Mouse (Mus musculus) skeletal muscle tissue, postnatal 0 days (tissue): ENCODE measurements around the gene Gstp3. TPM values are rescaled to one million over a fixed set of nuclear protein-coding genes. Genes with fewer than 3 reads are reported as not detected.

Experiments used
- polyA plus RNA-seq: library from polyadenylated mRNA; unstranded; fragments of >200 nt; fragmentation: Nextera tagmentation; extraction: Ambion mirVana; gene quantifications from 2 replicates; pipeline ENCODE4 v1.2.1, GENCODE M21; 2015

The Gstp3 gene
- 0.21 TPM in 1 of 2 replicates, not detected in the other for polyA plus RNA-seq

GRCm38 (mm10) chr19:4059069-4059740, at the start of gene Gstp3:
TSS of gene Gstp3 (minus strand) at chr19:4059569.

GRCm38 (mm10) chr19:4099837-4100717, 40.7 kb upstream of the Gstp3 start, which contains the start of gene Pitpnm1:
TSS of gene Pitpnm1 (plus strand) at chr19:4099998.

DNA sequence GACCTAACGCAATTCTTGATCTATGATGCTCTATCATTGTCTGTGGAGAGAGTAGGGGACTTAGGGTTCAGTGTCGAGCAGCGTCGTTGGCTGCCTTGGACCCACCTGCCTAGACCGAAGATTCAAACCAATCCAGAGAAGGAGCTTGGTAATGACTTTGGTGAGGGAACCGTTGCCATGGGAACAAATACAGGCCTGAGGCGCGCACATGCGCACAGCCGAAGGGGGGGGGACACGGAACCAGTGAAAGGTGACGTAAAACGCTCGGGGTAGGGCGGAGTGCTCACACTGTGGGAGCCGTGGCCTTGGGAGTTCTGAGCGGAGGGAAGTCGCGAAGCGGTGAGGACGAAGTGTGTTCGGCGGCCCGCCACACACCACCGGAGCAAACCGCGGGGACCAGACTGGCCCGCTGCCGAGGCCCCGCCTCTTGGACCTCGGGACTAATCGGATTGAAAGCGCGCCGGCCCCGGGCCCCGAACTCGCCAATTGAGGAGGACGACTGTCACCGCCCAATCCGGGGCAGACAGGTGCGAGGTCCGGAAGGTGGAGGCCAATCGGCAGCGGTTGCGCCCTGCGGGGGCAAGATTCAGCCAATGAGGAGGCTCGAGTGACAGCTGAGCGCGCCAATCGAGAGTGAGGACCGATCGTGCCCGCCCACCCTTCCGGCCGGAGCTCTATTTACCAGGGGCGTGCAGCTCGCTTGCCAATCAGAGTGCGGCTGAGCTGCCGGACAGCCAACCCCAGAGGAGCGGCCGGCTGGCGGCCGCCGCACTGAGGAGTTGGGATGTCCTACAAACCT, 37.5 kb upstream of the Gstp3 start, which contains the start of gene Cdk2ap2:
Gene Cdk2ap2 (plus strand): TSS at position 541 of the 799 bp plus-strand sequence.

DNA sequence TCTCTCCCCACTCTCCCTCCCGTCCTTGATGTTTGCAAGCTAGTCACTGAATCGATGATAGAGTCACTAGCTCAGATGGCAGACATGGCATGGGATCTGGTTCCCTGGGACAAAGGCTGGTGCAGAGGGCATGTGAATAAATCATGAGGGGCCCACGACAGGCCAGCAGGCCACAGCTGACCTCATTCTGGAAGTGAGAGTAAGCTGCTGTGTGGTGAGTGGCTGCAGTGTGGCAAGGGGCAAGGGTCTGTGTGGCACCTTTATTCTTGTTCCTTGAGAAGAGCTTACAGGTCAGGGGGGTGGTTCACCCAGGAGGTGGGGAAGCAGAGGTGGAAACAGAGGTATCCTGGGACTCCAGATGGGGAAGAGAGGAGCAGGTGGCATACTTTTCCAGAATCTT, 22.0 kb upstream of the Gstp3 start, which contains the start of gene Cabp2:
Gene Cabp2 (plus strand): TSS at position 185 of the 400 bp plus-strand sequence.

DNA sequence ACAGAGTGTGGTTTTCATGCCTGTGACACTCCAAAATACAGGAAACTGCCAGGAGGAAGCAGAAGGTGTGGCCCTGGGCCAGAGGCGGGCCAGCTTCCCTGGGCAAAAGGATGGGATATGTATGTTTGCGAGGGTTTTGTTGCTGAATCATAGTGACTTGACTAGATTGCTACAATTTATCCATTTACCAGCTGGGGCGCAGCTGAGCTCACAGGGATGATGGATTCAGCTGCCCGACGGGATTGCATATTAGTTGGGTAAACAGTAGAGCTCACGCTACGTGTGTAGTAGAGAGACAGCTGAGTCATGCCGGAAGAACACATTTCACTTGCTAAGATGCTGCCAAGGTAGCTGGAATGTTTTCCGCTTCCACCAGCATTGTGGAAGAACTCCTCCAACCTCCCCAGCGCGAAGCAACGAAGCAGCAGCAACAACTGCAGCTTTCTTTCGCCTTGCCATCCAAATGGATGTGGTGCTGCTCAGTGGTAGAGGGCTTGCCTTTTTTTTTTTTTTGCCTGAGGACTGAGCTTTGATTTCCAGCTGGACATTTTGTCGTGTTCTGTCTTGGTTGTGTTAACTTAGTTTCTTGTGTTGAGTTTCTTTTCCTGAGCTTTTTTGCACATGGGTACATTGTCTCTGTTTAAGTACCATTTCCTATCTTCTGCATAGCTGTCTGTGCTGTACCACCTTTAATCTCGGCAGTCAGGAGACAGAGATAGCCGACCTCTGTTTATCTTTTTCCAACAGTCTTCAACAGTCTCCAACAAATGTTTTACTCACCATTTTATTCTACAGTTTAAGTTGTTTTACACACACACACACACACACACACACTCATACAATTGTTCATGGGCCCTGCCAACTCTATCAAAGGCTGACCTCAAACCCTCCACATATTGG, 13.2 kb downstream of the Gstp3 start, which contains the start of gene Gstp2:
Gene Gstp2 (minus strand): TSS at position 58 of the 900 bp plus-strand sequence.

GRCm38 (mm10) chr19:4037788-4038232, 21.6 kb downstream of the Gstp3 start, which contains the start of gene Gstp1:
TSS of gene Gstp1 (minus strand) at chr19:4037985.

DNA sequence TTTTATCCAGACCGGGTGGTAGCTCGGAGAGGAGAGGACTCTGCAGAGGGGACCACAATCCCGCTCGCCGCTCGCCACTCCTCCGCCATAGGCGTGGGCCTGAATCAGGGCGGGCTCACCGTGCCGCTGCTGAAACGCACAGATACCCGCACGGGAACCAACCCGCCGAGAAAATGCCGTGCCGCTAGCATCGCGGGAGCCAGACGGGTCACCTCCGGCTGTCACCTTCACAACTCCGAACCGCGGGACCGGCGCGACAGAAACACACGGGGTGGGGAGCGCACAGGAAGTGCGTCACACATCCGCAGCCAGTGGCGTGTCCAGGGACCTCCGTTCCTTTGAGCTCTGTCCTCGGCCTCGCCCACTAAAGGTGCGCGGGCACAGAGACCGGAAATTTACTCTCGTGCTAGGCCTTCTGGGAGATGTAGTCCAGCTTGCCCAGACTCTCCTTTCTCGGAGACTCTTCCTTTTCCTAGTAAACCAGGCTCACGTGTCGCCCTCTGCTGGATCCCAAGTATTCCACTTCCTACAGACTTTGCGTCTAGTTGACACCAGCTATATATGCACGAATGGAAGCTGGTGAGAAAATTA, 46.8 kb downstream of the Gstp3 start, which contains the start of gene Ndufv1:
Gene Ndufv1 (minus strand): TSS at position 375 of the 591 bp plus-strand sequence.

Other genes with a start within 250 kb of the Gstp3 start
- gene Chka, start 207.8 kb downstream of the Gstp3 start, polyA plus RNA-seq, result 7.9 and 9.6 TPM in 2 replicates
- 16.4 and 18.2 TPM in 2 replicates for gene Tcirg1, start 152.4 kb downstream of the Gstp3 start, polyA plus RNA-seq
- 372 and 439 TPM in 2 replicates for gene Ndufs8, start 146.8 kb downstream of the Gstp3 start, polyA plus RNA-seq
- 7.5 and 8.1 TPM in 2 replicates for gene Aldh3b1, start 129.8 kb downstream of the Gstp3 start, polyA plus RNA-seq
- gene Unc93b1, start 124.4 kb downstream of the Gstp3 start, polyA plus RNA-seq, result 20.6 and 25.5 TPM in 2 replicates
- gene Aldh3b3, start 100.9 kb downstream of the Gstp3 start, polyA plus RNA-seq, result 0.35 TPM in 1 of 2 replicates, not detected in the other
- 1.0 and 9.9 TPM in 2 replicates for gene Aldh3b2, start 87.2 kb downstream of the Gstp3 start, polyA plus RNA-seq
- 10.8 and 13.3 TPM in 2 replicates for gene Acy3, start 73.0 kb downstream of the Gstp3 start, polyA plus RNA-seq
- gene Tbx10, start 66.8 kb downstream of the Gstp3 start, polyA plus RNA-seq, result not detected in 2 replicates
- 39.5 and 49.5 TPM in 2 replicates for gene Nudt8, start 59.0 kb downstream of the Gstp3 start, polyA plus RNA-seq
- gene Gm49405, start 58.9 kb downstream of the Gstp3 start, polyA plus RNA-seq, result 0.94 and 1.1 TPM in 2 replicates
- 1.6 and 2.5 TPM in 2 replicates for gene Doc2g, start 56.3 kb downstream of the Gstp3 start, polyA plus RNA-seq
- 413 and 450 TPM in 2 replicates for gene Ndufv1, start 46.8 kb downstream of the Gstp3 start, polyA plus RNA-seq
- 271 and 284 TPM in 2 replicates for gene Gstp1, start 21.6 kb downstream of the Gstp3 start, polyA plus RNA-seq
- gene Gstp2, start 13.5 kb downstream of the Gstp3 start, polyA plus RNA-seq, result 11.0 and 11.1 TPM in 2 replicates
- 1.3 and 1.5 TPM in 2 replicates for gene Cabp2, start 22.0 kb upstream of the Gstp3 start, polyA plus RNA-seq
- 38.7 and 45.9 TPM in 2 replicates for gene Cdk2ap2, start 37.6 kb upstream of the Gstp3 start, polyA plus RNA-seq
- gene Pitpnm1, start 40.4 kb upstream of the Gstp3 start, polyA plus RNA-seq, result 3.8 and 5.2 TPM in 2 replicates
- gene Aip, start 66.3 kb upstream of the Gstp3 start, polyA plus RNA-seq, result 56.7 and 57.8 TPM in 2 replicates
- gene Gpr152, start 80.2 kb upstream of the Gstp3 start, polyA plus RNA-seq, result not detected in 2 replicates
- 0.14 and 1.5 TPM in 2 replicates for gene Cabp4, start 84.5 kb upstream of the Gstp3 start, polyA plus RNA-seq
- gene Coro1b, start 89.0 kb upstream of the Gstp3 start, polyA plus RNA-seq, result 67.6 and 99.9 TPM in 2 replicates
- gene Ptprcap, start 94.0 kb upstream of the Gstp3 start, polyA plus RNA-seq, result 2.1 and 2.3 TPM in 2 replicates
- gene Rps6kb2, start 103.8 kb upstream of the Gstp3 start, polyA plus RNA-seq, result 42.6 and 42.9 TPM in 2 replicates
- 16.9 and 20.7 TPM in 2 replicates for gene Carns1, start 115.9 kb upstream of the Gstp3 start, polyA plus RNA-seq
- 5.1 and 6.7 TPM in 2 replicates for gene Tbc1d10c, start 131.7 kb upstream of the Gstp3 start, polyA plus RNA-seq
- gene Ppp1ca, start 132.5 kb upstream of the Gstp3 start, polyA plus RNA-seq, result 660 and 721 TPM in 2 replicates
- gene Rad9a, start 142.1 kb upstream of the Gstp3 start, polyA plus RNA-seq, result 10.2 and 10.8 TPM in 2 replicates
- gene Clcf1, start 154.7 kb upstream of the Gstp3 start, polyA plus RNA-seq, result 0.51 and 0.85 TPM in 2 replicates
- gene AC109138.7, start 154.8 kb upstream of the Gstp3 start, polyA plus RNA-seq, result not detected in 2 replicates
- gene Pold4, start 172.3 kb upstream of the Gstp3 start, polyA plus RNA-seq, result 35.0 and 37.0 TPM in 2 replicates
- gene Ssh3, start 209.6 kb upstream of the Gstp3 start, polyA plus RNA-seq, result 1.6 and 3.1 TPM in 2 replicates
- 0.84 and 0.95 TPM in 2 replicates for gene Ankrd13d, start 223.6 kb upstream of the Gstp3 start, polyA plus RNA-seq
- 6.6 and 7.6 TPM in 2 replicates for gene Grk2, start 246.7 kb upstream of the Gstp3 start, polyA plus RNA-seq